Mouse (Mus musculus) adrenal gland, postnatal 25 days (tissue): ENCODE data around the gene Mrc2. TPM values are rescaled to one million over a fixed set of nuclear protein-coding genes. Genes with fewer than 3 reads are reported as not detected.

Source experiments
- DNase-seq: peaks from one replicate; pipeline ENCODE4 v3.0.0; 2021; ENCODE audit warnings: mixed read lengths
- long read RNA-seq: library from polyadenylated mRNA; stranded (forward); transcript quantifications from one replicate; pipeline ENCODE4 v2.0.0, GENCODE M21; 2021
- total RNA-seq: library from RNA; stranded (reverse); gene quantifications from 2 replicates; pipeline ENCODE4 v1.2.3, GENCODE M21; 2021

The Mrc2 gene
- total RNA-seq: 21.3 and 21.7 TPM in 2 replicates
- long read RNA-seq, partial matches to known transcripts: 6 of 7 reads
- long read RNA-seq, other reads (novel, unspliced or antisense): 1 of 7 reads

- peak; percentile 44 for DNase-seq
Observed at GRCm38 (mm10) chr11:105292124-105293071, at the start of gene Mrc2. Mrc2 (plus strand) TSS chr11:105292643.

GRCm38 (mm10) chr11:105246369-105246768, 46.1 kb upstream of the Mrc2 start:
- no peak for DNase-seq

GRCm38 (mm10) chr11:105246785-105247184, 45.7 kb upstream of the Mrc2 start:
- DNase-seq: no peak

GRCm38 (mm10) chr11:105247321-105247720, 45.1 kb upstream of the Mrc2 start:
- DNase-seq: no peak

GRCm38 (mm10) chr11:105259733-105260132, 32.7 kb upstream of the Mrc2 start:
- DNase-seq: no peak

- no peak for DNase-seq
Observed at GRCm38 (mm10) chr11:105261116-105261515, 31.3 kb upstream of the Mrc2 start.

GRCm38 (mm10) chr11:105261601-105262351, 30.7 kb upstream of the Mrc2 start:
- no peak for DNase-seq

GRCm38 (mm10) chr11:105264506-105264905, 27.9 kb upstream of the Mrc2 start:
- DNase-seq: no peak

- no peak for DNase-seq
Observed at GRCm38 (mm10) chr11:105264988-105265387, 27.5 kb upstream of the Mrc2 start.

GRCm38 (mm10) chr11:105270155-105270554, 22.3 kb upstream of the Mrc2 start:
- DNase-seq: no peak

- no peak for DNase-seq
Observed at GRCm38 (mm10) chr11:105280456-105280855, 12.0 kb upstream of the Mrc2 start.

GRCm38 (mm10) chr11:105281291-105281690, 11.2 kb upstream of the Mrc2 start:
- DNase-seq: no peak

- DNase-seq: no peak
Observed at GRCm38 (mm10) chr11:105281763-105282459, 10.5 kb upstream of the Mrc2 start.

GRCm38 (mm10) chr11:105282460-105282859, 10.0 kb upstream of the Mrc2 start:
- no peak for DNase-seq

- DNase-seq: no peak
Observed at GRCm38 (mm10) chr11:105283016-105283415, 9.4 kb upstream of the Mrc2 start.

- DNase-seq: no peak
Observed at GRCm38 (mm10) chr11:105285720-105286119, 6.7 kb upstream of the Mrc2 start.

GRCm38 (mm10) chr11:105289403-105289802, 3.0 kb upstream of the Mrc2 start:
- no peak for DNase-seq

- no peak for DNase-seq
Observed at GRCm38 (mm10) chr11:105291681-105292123, 741 bp upstream of the Mrc2 start.

- DNase-seq: no peak
Observed at GRCm38 (mm10) chr11:105293101-105293581, 698 bp downstream of the Mrc2 start.

GRCm38 (mm10) chr11:105293901-105294494, 1.6 kb downstream of the Mrc2 start:
- no peak for DNase-seq

GRCm38 (mm10) chr11:105296084-105296483, 3.6 kb downstream of the Mrc2 start:
- no peak for DNase-seq

- no peak for DNase-seq
Observed at GRCm38 (mm10) chr11:105310197-105310596, 17.8 kb downstream of the Mrc2 start.
